9 mouse cellular contexts compared by ENCODE assay signal in the genomic region with DNA sequence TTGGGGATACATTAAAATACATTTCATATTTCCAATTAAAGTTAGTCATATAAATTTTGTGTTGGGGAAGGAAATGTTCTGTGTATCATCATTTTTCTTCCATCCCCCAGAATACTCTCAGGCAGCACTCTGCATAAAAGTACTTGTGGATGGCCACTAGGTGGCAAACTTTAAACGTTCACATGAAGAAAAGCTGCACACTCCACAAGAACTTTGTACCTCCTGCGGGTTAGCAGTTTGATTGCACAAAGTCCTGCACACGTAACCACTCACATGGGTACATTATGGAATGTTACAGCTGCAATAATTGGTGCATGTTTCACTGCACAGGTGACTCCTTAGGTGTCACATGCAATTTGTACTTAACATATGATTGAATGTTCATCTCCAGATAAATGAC.
A peak's percentile ranks its signal among the peaks of the same experiment; 100 is the strongest.
DNase-seq lines count a peak whose midpoint lies in the region; ATAC-seq lines count a peak whose summit lies in the region.
"Had no signal": no experiment of that assay in that cellular context is flagged by ENCODE, and none has a peak within 500 bp of the region (broad histone marks: within the 10 kb centered on the region; RNA-seq: fewer than 3 reads in every experiment).

No protein-coding gene starts in this region.

- no peaks in the 10 kb centered on the region for H3K27me3 ChIP-seq in embryonic facial prominence, embryonic 12.5 days
- no peaks in the 10 kb centered on the region for H3K27me3 ChIP-seq in hindbrain, embryonic 13.5 days
- H3K27me3 ChIP-seq: liver, embryonic 15.5 days had no signal

- H3K4me2 ChIP-seq in embryonic facial prominence, embryonic 12.5 days (replicated peaks) = no peak overlapping the region
- no peak overlapping the region for H3K4me2 ChIP-seq in hindbrain, embryonic 13.5 days
- H3K4me2 ChIP-seq: liver, embryonic 15.5 days had no signal

- H3K4me3 ChIP-seq in embryonic facial prominence, embryonic 12.5 days = no peak overlapping the region
- H3K4me3 ChIP-seq in hindbrain, embryonic 13.5 days = no peak overlapping the region
- H3K4me3 ChIP-seq: liver, embryonic 15.5 days had no signal

- ATAC-seq in embryonic facial prominence, embryonic 12.5 days (ENCODE audit: insufficient number of reproducible peaks, insufficient read depth, low FRiP score, low TSS enrichment) = 0 out of 2 replicates have a peak, but pooled peaks have one; percentile 41
- ATAC-seq in hindbrain, embryonic 13.5 days (ENCODE audit: low FRiP score) = 0 out of 2 replicates have a peak, but pooled peaks have one; percentile 59

- WGBS in embryonic facial prominence, embryonic 12.5 days = 26% methylated on average over 3 of the region's 3 CpGs
- WGBS in hindbrain, embryonic 13.5 days = 30% methylated on average over 3 of the region's 3 CpGs

- H3K27ac ChIP-seq in embryonic facial prominence, embryonic 12.5 days = no peak overlapping the region
- H3K27ac ChIP-seq in hindbrain, embryonic 13.5 days = no peak overlapping the region
- H3K27ac ChIP-seq: liver, embryonic 15.5 days had no signal

- peaks cover 19% of the 10 kb centered on the region for H3K36me3 ChIP-seq in embryonic facial prominence, embryonic 12.5 days
- no peaks in the 10 kb centered on the region for H3K36me3 ChIP-seq in hindbrain, embryonic 13.5 days
- H3K36me3 ChIP-seq: liver, embryonic 15.5 days had no signal

- 0 out of 2 replicates have a peak, but pooled peaks cover 3% of the 10 kb centered on the region for H3K9me3 ChIP-seq in embryonic facial prominence, embryonic 12.5 days
- no peaks in the 10 kb centered on the region for H3K9me3 ChIP-seq in hindbrain, embryonic 13.5 days
- H3K9me3 ChIP-seq: liver, embryonic 15.5 days had no signal

- H3K9ac ChIP-seq in embryonic facial prominence, embryonic 12.5 days = no peak overlapping the region
- no peak overlapping the region for H3K9ac ChIP-seq in hindbrain, embryonic 13.5 days
- H3K9ac ChIP-seq: liver, embryonic 15.5 days had no signal

- no peaks in the 10 kb centered on the region for H3K4me1 ChIP-seq in embryonic facial prominence, embryonic 12.5 days
- H3K4me1 ChIP-seq in hindbrain, embryonic 13.5 days (replicated peaks) = no peaks in the 10 kb centered on the region
- H3K4me1 ChIP-seq: liver, embryonic 15.5 days had no signal

- peak; percentile 2 to 34 for DNase-seq in adrenal gland, postnatal 36 days
- DNase-seq in adrenal gland, adult 8-10 months = no peak
- peak; percentile 19 for DNase-seq in MN1 (ENCODE audit: low spot score)
- peak; percentile 7 to 48 for DNase-seq in layer of hippocampus, postnatal 14 days (ENCODE audit: low spot score in 2 of 2)
- DNase-seq in mesoderm, embryonic 11.5 days (ENCODE audit: low read depth, low spot score) = peak; percentile 68
- no peak for DNase-seq in spleen, postnatal 10 days (ENCODE audit: low spot score in 2 of 2)

Comparison
In these comparisons a context has a peak if more than half of its experiments do, and no peak if none do; other contexts are left out.
1. DNase-seq: peak in adrenal gland, postnatal 36 days (2 of 2), MN1 (single experiment), layer of hippocampus, postnatal 14 days (2 of 2) and mesoderm, embryonic 11.5 days (single experiment); none in adrenal gland, adult 8-10 months (single experiment) and spleen, postnatal 10 days (0 of 2).